Comparison of ENCODE assay signal across 8 mouse cellular contexts in the genomic region with DNA sequence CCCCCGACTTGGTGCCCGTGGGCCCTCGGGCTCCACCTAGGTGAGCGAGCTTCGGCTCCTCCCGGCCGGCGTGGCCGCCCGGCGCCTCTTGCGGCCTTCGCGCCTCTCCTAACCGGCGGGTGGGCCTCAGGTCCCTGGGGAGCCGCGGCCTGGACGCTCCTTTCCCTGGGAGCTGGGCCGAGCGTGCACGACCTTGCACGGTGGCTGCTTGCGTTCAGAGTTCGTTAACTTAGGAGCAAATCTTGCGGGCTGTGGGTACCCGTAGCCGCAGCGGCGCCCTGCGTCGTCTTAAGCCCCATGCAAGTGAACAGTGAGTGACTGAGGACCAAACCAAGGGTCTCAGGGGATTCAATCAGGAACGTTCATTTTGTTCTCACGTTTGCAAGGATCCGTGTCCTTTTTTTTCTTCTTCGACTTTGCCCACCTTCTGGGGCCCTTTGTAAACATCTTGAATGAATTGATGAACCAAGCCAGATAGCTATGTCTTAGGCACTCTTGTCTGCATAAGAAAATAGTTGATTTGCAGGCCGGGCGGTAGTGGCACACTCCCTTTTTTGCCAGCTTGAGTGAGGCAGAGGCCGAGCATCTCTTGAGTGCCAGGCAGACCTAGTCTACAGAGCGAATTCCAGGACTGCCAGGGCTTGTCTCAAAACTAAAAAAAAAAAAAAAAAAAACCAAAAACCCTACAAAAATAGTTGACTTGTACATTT. TPM values are rescaled to one million over a fixed set of nuclear protein-coding genes. Genes with fewer than 3 reads are reported as not detected.
A peak's percentile ranks its signal among the peaks of the same experiment; 100 is the strongest.
DNase-seq lines count a peak whose midpoint lies in the region; ATAC-seq and TF ChIP-seq lines count a peak whose summit lies in the region.

No protein-coding gene starts in this region.

- peaks cover 47% of the 10 kb centered on the region for H3K36me3 ChIP-seq in erythroblast, embryonic 14.5 days (ENCODE audit: control insufficient read depth)
- peaks cover 36% of the 10 kb centered on the region for H3K36me3 ChIP-seq in limb, embryonic 10.5 days

- 0 out of 2 replicates have a peak, but pooled peaks have one; percentile 14 for ATAC-seq in monocyte, adult 5-6 weeks (replicated peaks; ENCODE audit: insufficient number of reproducible peaks, low FRiP score, low TSS enrichment, poor library complexity, severe bottlenecking)

- WGBS in limb, embryonic 10.5 days, result under 1% methylated on average over 40 of the region's 40 CpGs

- peak overlapping the region; percentile 92 for H3K27ac ChIP-seq in gastrocnemius, adult 2 months
- peak overlapping the region; percentile 98 for H3K27ac ChIP-seq in limb, embryonic 10.5 days

- H3K4me1 ChIP-seq in erythroblast, embryonic 14.5 days (ENCODE audit: control insufficient read depth), result peaks cover 55% of the 10 kb centered on the region
- H3K4me1 ChIP-seq in limb, embryonic 10.5 days, result peaks cover 10% of the 10 kb centered on the region

- intact Hi-C loops in gastrocnemius, adult 2 months (cut with DNase I), result loop anchor here (10.0 kb wide), 1 partner anchor 681 kb away; a partner anchor contains a TSS

- no peaks in the 10 kb centered on the region for H3K27me3 ChIP-seq in erythroblast, embryonic 14.5 days (ENCODE audit: control insufficient read depth)
- no peaks in the 10 kb centered on the region for H3K27me3 ChIP-seq in limb, embryonic 10.5 days (ENCODE audit: low read depth, poor library complexity, severe bottlenecking)

- H3K4me3 ChIP-seq in gastrocnemius, adult 2 months, result peak overlapping the region; percentile 81
- peak overlapping the region; percentile 73 for H3K4me3 ChIP-seq in erythroblast, embryonic 14.5 days (replicated peaks)
- peak overlapping the region; percentile 94 for H3K4me3 ChIP-seq in limb, embryonic 10.5 days

- H3K9me3 ChIP-seq in erythroblast, embryonic 14.5 days (ENCODE audit: control insufficient read depth, low read length), result no peaks in the 10 kb centered on the region
- H3K9me3 ChIP-seq in limb, embryonic 10.5 days (replicated peaks), result no peaks in the 10 kb centered on the region

- no peak for TF ChIP-seq CTCF in gastrocnemius, adult 2 months (IDR thresholded peaks at IDR 0.05)

- DNase-seq in gastrocnemius, adult 2 months, result no peak
- no peak for DNase-seq in gastrocnemius, adult 8-10 months (ENCODE audit: low spot score in 2 of 2)
- DNase-seq in right cerebral cortex, postnatal 4 days, result peak; percentile 31
- no peak for DNase-seq in right cerebral cortex, postnatal 25 days
- peak; percentile 36 for DNase-seq in limb, embryonic 10.5 days (ENCODE audit: low spot score)
- DNase-seq in adrenal gland, adult 8-10 months, result no peak

RNA-seq across cellular contexts. Expression of a gene that starts 0.5 kb away (rescaled TPM):
- total RNA-seq in gastrocnemius, adult 2 months (2021), result 1 to 10 TPM; 6.1 to 6.7 TPM
- total RNA-seq in gastrocnemius, adult 8-10 months (2022), result 1 to 10 TPM; 5.1 to 8.1 (median 6.4) TPM
- 2.6 and 3.9 TPM in 2 replicates for polyA plus RNA-seq in erythroblast, embryonic 14.5 days (2012)
- 87.3 and 90.2 TPM in 2 replicates for polyA plus RNA-seq in limb, embryonic 10.5 days (2016; fragmentation: Nextera tagmentation; extraction: Ambion mirVana)
- 71.1 to 109 TPM (median 75.5 TPM) in 3 replicates for total RNA-seq in monocyte, adult 5-6 weeks (2017)
- 10 to 100 TPM; 27.8 to 31.7 (median 29.8) TPM for total RNA-seq in adrenal gland, adult 8-10 months (2022)

RNA-seq across cellular contexts. Expression of a gene that starts 0.6 kb away (rescaled TPM):
- not detected for total RNA-seq in gastrocnemius, adult 2 months (2021)
- under 1 TPM in 1 of 4 experiments, not detected in 3; 0.19 TPM for total RNA-seq in gastrocnemius, adult 8-10 months (2022)
- polyA plus RNA-seq in erythroblast, embryonic 14.5 days (2012), result 11.6 and 12.4 TPM in 2 replicates
- polyA plus RNA-seq in limb, embryonic 10.5 days (2016; fragmentation: Nextera tagmentation; extraction: Ambion mirVana), result 3.6 and 4.2 TPM in 2 replicates
- 3.5 TPM in 1 of 3 replicates, not detected in the others for total RNA-seq in monocyte, adult 5-6 weeks (2017)
- total RNA-seq in adrenal gland, adult 8-10 months (2022), result 1 to 10 TPM in 2 of 4 experiments, under 1 TPM in 1, not detected in 1; 0.56 to 1.6 (median 1.3) TPM

Comparison
In these comparisons a context has a peak if more than half of its experiments do, and no peak if none do; other contexts are left out.
1. DNase-seq: peak in right cerebral cortex, postnatal 4 days (single experiment) and limb, embryonic 10.5 days (single experiment); none in gastrocnemius, adult 2 months (single experiment), gastrocnemius, adult 8-10 months (0 of 2), right cerebral cortex, postnatal 25 days (single experiment) and adrenal gland, adult 8-10 months (single experiment).
2. Peak in every context shown above with its lines, with median percentiles within 50 percentile points of each other: H3K4me3 ChIP-seq.